Mouse (Mus musculus) limb, embryonic 10.5 days (tissue): ENCODE data around the gene Cmc1. TPM values are rescaled to one million over a fixed set of nuclear protein-coding genes. Genes with fewer than 3 reads are reported as not detected.

Experiments
- DNase-seq: peaks from one replicate; pipeline ENCODE4 v3.0.0-alpha.2; 2017; ENCODE audit warnings: low spot score
- H3K27ac ChIP-seq: fragments of 300-500 bp; sonication (generic); 2 replicates; pipeline ENCODE4 v1.5.1; 2016; ENCODE audit warnings: mild to moderate bottlenecking
- H3K27me3 ChIP-seq: fragments of 300-500 bp; sonication (generic); 2 replicates; pipeline ENCODE4 v1.6.1; 2016; ENCODE audit warnings: low read depth, mild to moderate bottlenecking; ENCODE audit not compliant: poor library complexity, severe bottlenecking
- H3K36me3 ChIP-seq: fragments of 300-500 bp; sonication (generic); 2 replicates; pipeline ENCODE4 v1.6.1; 2016; ENCODE audit warnings: mild to moderate bottlenecking, moderate library complexity
- H3K4me1 ChIP-seq: fragments of 300-500 bp; sonication (generic); 2 replicates; pipeline ENCODE4 v1.6.1; 2016
- H3K4me3 ChIP-seq: fragments of 300-500 bp; sonication (generic); 2 replicates; pipeline ENCODE4 v1.5.1; 2016; ENCODE audit warnings: mild to moderate bottlenecking, moderate library complexity
- H3K9me3 ChIP-seq: fragments of 300-500 bp; sonication (generic); replicated peaks from 2 replicates; pipeline ENCODE4 v1.6.1; 2016; ENCODE audit warnings: mild to moderate bottlenecking
- WGBS: fragments of 180-500 bp; shearing (Covaris S2); methylation state at CpG from one replicate; pipeline ENCODE4 v1.1.7; 2016; 5-methylcytosine and 5-hydroxymethylcytosine counted together
- polyA plus RNA-seq: library from polyadenylated mRNA; unstranded; fragments of >200 nt; fragmentation: Nextera tagmentation; extraction: Ambion mirVana; gene quantifications from 2 replicates; pipeline ENCODE4 v1.2.1, GENCODE M21; 2016

Gene Cmc1
- polyA plus RNA-seq = 32.1 and 36.0 TPM in 2 replicates

- peaks cover 9% of the 10 kb centered on the region for H3K4me1 ChIP-seq
- H3K27ac ChIP-seq = peak within 1 kb of the TSS; percentile 94
- H3K27me3 ChIP-seq = no peaks in the 10 kb centered on the region
- WGBS = 2% methylated on average over 58 of the region's 58 CpGs
- no peaks in the 10 kb centered on the region for H3K36me3 ChIP-seq
- no peaks in the 10 kb centered on the region for H3K9me3 ChIP-seq
- H3K4me3 ChIP-seq = peak within 1 kb of the TSS; percentile 83
- peak; percentile 98 for DNase-seq
Observed at GRCm38 (mm10) chr9:118149407-118150402, at the start of gene Cmc1. Cmc1 (minus strand) TSS chr9:118150177.

- H3K27me3 ChIP-seq = no peaks in the 10 kb centered on the region
- no peak for DNase-seq
- no peak overlapping the region for H3K27ac ChIP-seq
- no peak overlapping the region for H3K4me3 ChIP-seq
- no peaks in the 10 kb centered on the region for H3K9me3 ChIP-seq
- WGBS = 100% methylated on average over 1 of the region's 1 CpGs
- no peaks in the 10 kb centered on the region for H3K4me1 ChIP-seq
- H3K36me3 ChIP-seq = no peaks in the 10 kb centered on the region
Observed at GRCm38 (mm10) chr9:118198557-118198956, 48.6 kb upstream of the Cmc1 start.

DNA sequence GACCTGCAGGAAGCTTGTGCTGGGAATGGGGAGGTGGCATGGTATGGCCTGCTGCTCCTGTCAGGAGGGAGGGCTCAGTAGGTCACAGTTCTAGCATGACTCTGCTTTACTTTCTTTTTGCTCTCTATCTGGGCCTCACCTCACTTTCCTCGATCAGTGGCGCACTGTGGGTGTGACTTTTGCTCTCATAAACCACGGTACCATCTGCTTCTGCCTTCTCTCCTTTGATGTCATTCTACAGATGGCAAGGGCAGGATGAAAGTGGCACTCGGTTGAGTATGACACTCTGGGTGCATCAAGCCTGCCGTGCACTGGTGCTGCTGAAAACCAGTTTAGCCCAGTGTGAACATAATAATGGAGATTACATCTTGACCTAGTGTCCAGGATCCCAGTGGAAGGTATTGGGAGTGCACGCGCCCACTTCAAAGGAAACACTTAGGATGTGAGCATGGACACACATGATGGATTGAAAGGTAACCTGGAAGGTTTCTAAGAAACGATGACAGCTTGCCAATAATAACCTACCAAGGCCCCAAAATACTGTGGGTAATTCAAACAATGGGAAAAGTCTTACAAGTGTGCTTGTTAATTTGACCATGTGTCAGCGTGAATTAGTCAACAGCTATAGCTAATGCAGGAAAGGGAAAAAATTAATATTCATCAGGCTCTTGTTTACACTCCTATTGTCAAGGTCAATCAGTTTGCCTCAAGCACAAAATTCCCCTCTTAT, 46.8 kb upstream of the Cmc1 start:
- no peaks in the 10 kb centered on the region for H3K27me3 ChIP-seq
- no peak overlapping the region for H3K4me3 ChIP-seq
- no peak for DNase-seq
- no peaks in the 10 kb centered on the region for H3K4me1 ChIP-seq
- H3K27ac ChIP-seq = no peak overlapping the region
- H3K9me3 ChIP-seq = no peaks in the 10 kb centered on the region
- WGBS = 90% methylated on average over 9 of the region's 9 CpGs
- H3K36me3 ChIP-seq = no peaks in the 10 kb centered on the region

GRCm38 (mm10) chr9:118193263-118193662, 43.3 kb upstream of the Cmc1 start:
- DNase-seq = no peak
- H3K27me3 ChIP-seq = no peaks in the 10 kb centered on the region
- H3K4me1 ChIP-seq = no peaks in the 10 kb centered on the region
- no peak overlapping the region for H3K4me3 ChIP-seq
- no peaks in the 10 kb centered on the region for H3K36me3 ChIP-seq
- no peak overlapping the region for H3K27ac ChIP-seq
- no peaks in the 10 kb centered on the region for H3K9me3 ChIP-seq
- 83% methylated on average over 1 of the region's 1 CpGs for WGBS

DNA sequence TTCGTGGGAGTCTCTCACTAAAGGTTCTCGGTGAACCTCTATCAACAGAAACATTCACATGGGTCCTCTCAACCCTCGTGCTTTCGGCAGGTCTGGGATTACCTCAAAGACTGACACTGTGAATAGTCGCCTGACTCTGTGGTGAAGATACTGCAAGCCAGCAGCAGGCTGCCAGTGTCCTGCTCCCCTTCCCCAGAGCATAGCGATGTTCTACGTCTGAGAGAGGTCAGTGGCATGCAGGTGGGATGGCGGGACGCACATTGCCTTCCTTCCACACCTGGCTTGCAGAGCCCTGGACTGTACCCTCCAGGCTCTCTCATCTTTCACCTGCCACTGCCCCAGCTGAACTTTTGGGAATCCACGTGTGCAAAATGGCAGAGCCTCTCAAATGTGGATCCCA, 41.3 kb upstream of the Cmc1 start:
- no peak for DNase-seq
- H3K36me3 ChIP-seq = no peaks in the 10 kb centered on the region

DNA sequence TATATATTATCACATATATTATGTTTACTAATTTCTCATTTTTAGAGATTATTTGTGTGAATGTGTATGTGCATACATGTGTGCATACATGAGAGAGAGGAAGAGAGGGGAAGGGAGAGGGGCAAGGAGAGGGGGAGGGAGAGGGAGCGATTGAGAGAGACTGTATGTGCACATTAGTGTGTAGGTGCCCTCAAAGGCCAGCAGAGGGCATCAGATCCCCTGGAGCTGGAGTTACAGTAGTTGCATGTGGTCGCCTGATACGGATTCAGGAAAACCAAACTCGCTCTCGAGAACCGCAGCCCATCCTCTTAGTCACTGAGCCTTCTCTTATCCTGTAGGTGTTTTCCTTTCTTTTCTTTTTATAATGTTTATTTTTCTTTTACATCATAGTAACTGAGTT, 38.4 kb upstream of the Cmc1 start:
- H3K4me3 ChIP-seq = no peak overlapping the region
- H3K27ac ChIP-seq = no peak overlapping the region
- no peaks in the 10 kb centered on the region for H3K27me3 ChIP-seq
- WGBS = 94% methylated on average over 6 of the region's 6 CpGs
- no peak for DNase-seq
- H3K4me1 ChIP-seq = no peaks in the 10 kb centered on the region
- no peaks in the 10 kb centered on the region for H3K36me3 ChIP-seq
- no peaks in the 10 kb centered on the region for H3K9me3 ChIP-seq

More for the DNA sequence above, 41.3 kb upstream of the Cmc1 start:
- WGBS = 82% methylated on average over 10 of the region's 10 CpGs
- Histone ChIP-seq H3K4me3 (no peak overlapping the region), H3K27me3 (no peaks in the 10 kb centered on the region), H3K9me3 (no peaks in the 10 kb centered on the region), H3K27ac (no peak overlapping the region), H3K4me1 (no peaks in the 10 kb centered on the region)

- no peak for DNase-seq
- H3K4me1 ChIP-seq = no peaks in the 10 kb centered on the region
- 94% methylated on average over 7 of the region's 7 CpGs for WGBS
Observed at GRCm38 (mm10) chr9:118187420-118187819, 37.4 kb upstream of the Cmc1 start.

DNA sequence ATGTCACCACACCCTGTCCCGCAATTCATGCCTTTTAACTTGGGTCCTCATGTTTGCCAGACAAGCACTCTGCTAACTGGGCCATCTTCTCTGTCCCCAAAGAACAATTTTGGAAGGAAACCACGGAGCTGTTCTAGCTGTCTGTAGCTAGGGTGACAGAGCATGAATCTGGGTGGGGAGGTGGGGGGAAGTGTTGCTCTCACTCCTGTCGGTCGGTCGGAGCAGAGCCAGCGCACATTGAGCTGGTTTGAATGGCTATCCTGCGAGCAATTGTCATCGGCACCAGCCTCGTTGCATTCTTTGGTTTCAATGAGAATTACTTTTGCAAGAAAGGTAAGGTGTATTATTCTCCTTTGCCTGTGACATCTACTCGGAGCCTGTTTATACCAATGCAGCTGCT, 36.8 kb upstream of the Cmc1 start:
- no peak for DNase-seq
- no peaks in the 10 kb centered on the region for H3K4me1 ChIP-seq
- H3K4me3 ChIP-seq = no peak overlapping the region
- no peak overlapping the region for H3K27ac ChIP-seq
- no peaks in the 10 kb centered on the region for H3K27me3 ChIP-seq
- WGBS = 90% methylated on average over 10 of the region's 10 CpGs
- H3K9me3 ChIP-seq = no peaks in the 10 kb centered on the region
- no peaks in the 10 kb centered on the region for H3K36me3 ChIP-seq

More at GRCm38 (mm10) chr9:118187420-118187819, 37.4 kb upstream of the Cmc1 start:
- Histone ChIP-seq H3K36me3 (no peaks in the 10 kb centered on the region), H3K27me3 (no peaks in the 10 kb centered on the region), H3K9me3 (no peaks in the 10 kb centered on the region), H3K27ac (no peak overlapping the region), H3K4me3 (no peak overlapping the region)

GRCm38 (mm10) chr9:118179136-118180025, 29.4 kb upstream of the Cmc1 start:
- 88% methylated on average over 18 of the region's 18 CpGs for WGBS
- no peak overlapping the region for H3K4me3 ChIP-seq
- H3K27ac ChIP-seq = no peak overlapping the region
- DNase-seq = no peak
- H3K4me1 ChIP-seq = no peaks in the 10 kb centered on the region
- no peaks in the 10 kb centered on the region for H3K9me3 ChIP-seq
- H3K36me3 ChIP-seq = no peaks in the 10 kb centered on the region
- H3K27me3 ChIP-seq = no peaks in the 10 kb centered on the region

DNA sequence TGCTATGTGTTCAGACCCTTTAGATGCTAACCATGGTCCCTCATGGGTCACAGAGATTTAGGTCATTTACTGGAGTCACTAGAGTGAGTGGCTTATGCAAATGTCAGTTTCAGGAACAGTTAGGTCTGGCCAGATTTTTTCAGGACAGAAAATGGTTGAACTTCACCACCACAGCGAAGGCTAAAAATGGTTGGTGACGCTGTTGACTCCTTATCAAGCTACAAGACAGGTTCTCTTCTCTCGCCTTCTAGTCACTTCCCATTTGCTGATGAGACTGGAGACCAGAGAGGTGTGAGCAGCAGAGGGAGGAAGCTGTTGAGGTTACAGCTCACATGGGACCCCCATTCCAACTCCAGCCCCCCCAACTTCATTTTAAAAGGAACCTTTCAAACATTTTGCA, 26.7 kb upstream of the Cmc1 start:
- no peaks in the 10 kb centered on the region for H3K9me3 ChIP-seq
- no peaks in the 10 kb centered on the region for H3K36me3 ChIP-seq
- DNase-seq = no peak
- no peak overlapping the region for H3K4me3 ChIP-seq
- WGBS = 91% methylated on average over 3 of the region's 3 CpGs
- H3K27me3 ChIP-seq = no peaks in the 10 kb centered on the region
- no peak overlapping the region for H3K27ac ChIP-seq
- no peaks in the 10 kb centered on the region for H3K4me1 ChIP-seq

- Histone ChIP-seq H3K4me1 (no peaks in the 10 kb centered on the region), H3K36me3 (no peaks in the 10 kb centered on the region), H3K27ac (no peak overlapping the region), H3K4me3 (no peak overlapping the region), H3K27me3 (no peaks in the 10 kb centered on the region), H3K9me3 (no peaks in the 10 kb centered on the region)
- no peak for DNase-seq
- 94% methylated on average over 4 of the region's 4 CpGs for WGBS
Observed at GRCm38 (mm10) chr9:118175411-118175810, 25.4 kb upstream of the Cmc1 start.

DNA sequence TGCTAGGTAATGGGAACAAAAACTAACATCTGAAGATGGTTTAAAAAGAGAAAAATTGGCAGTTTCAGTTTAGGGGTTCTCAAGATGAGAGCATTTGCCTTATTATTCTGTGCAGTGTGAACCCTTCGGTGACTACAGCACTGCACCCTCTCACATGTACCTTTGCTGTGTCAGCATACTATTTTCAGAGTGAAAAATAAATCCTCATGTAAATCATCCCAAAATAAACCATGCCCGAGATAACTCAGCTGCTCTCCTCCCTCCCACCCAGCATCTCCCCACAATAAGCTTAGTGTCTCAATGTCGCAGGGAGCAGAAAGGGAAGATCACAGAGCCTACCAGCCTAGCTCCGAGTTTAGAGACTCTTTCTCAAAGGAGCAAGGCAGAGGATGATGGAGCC, 23.1 kb upstream of the Cmc1 start:
- Histone ChIP-seq H3K27me3 (no peaks in the 10 kb centered on the region), H3K4me1 (no peaks in the 10 kb centered on the region), H3K36me3 (no peaks in the 10 kb centered on the region), H3K9me3 (no peaks in the 10 kb centered on the region), H3K4me3 (no peak overlapping the region), H3K27ac (no peak overlapping the region)
- WGBS = 87% methylated on average over 4 of the region's 4 CpGs
- DNase-seq = no peak
